7 mouse cellular contexts compared by ENCODE assay signal in the genomic region with DNA sequence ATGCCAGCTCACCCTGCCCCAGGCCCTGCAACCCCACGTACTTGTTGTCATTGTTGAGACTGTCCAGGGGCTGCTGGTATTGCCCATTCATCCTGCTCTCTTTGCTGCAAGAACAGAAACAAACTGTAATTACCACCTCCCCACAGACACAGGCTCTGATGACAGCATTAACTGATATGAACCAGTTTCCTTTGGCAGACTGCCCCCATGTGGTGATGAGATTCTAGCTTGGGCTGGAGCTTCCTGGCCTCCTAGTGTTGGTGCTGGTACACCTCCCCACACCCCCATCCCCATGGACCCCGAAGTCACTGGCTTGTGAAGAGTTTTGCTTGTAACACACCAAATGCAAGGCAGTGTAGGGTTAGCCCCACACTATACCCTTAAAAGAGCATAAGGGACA. TPM values are rescaled to one million over a fixed set of nuclear protein-coding genes. Genes with fewer than 3 reads are reported as not detected.
DNase-seq lines count a peak whose midpoint lies in the region; TF ChIP-seq lines count a peak whose summit lies in the region.

No protein-coding gene starts in this region.

- no peak overlapping the region for H3K4me3 ChIP-seq in layer of hippocampus, adult 2 months
- H3K4me3 ChIP-seq in small intestine, adult 2 months (ENCODE audit: low read depth, low read length): no peak overlapping the region
- H3K4me3 ChIP-seq in forebrain, embryonic 10.5 days: no peak overlapping the region

- H3K4me1 ChIP-seq in small intestine, adult 2 months (ENCODE audit: control insufficient read depth, insufficient read depth, insufficient read length, low read length): no peaks in the 10 kb centered on the region
- no peaks in the 10 kb centered on the region for H3K4me1 ChIP-seq in forebrain, embryonic 10.5 days

- H3K9me3 ChIP-seq in forebrain, embryonic 10.5 days: no peaks in the 10 kb centered on the region

- H3K27me3 ChIP-seq in small intestine, adult 2 months (ENCODE audit: control insufficient read depth, insufficient read depth, low read length): no peaks in the 10 kb centered on the region
- H3K27me3 ChIP-seq in forebrain, embryonic 10.5 days (ENCODE audit: poor library complexity, severe bottlenecking): no peaks in the 10 kb centered on the region

- peak; percentile 77 for TF ChIP-seq CTCF in layer of hippocampus, adult 2 months (conservative IDR thresholded peaks at IDR 0.05)
- peak; percentile 45; the same call in 1 of the 2 replicates for TF ChIP-seq CTCF in small intestine, adult 2 months (IDR thresholded peaks at IDR 0.05; ENCODE audit: extremely low read depth, insufficient read length, insufficient replicate concordance, low read depth, low read length)

- no peak overlapping the region for H3K27ac ChIP-seq in layer of hippocampus, adult 2 months
- H3K27ac ChIP-seq in small intestine, adult 2 months (ENCODE audit: insufficient read depth, low read depth, low read length): no peak overlapping the region
- no peak overlapping the region for H3K27ac ChIP-seq in forebrain, embryonic 10.5 days

- 90% methylated on average over 2 of the region's 2 CpGs for WGBS in small intestine, adult 2 months
- WGBS in forebrain, embryonic 10.5 days: 97% methylated on average over 2 of the region's 2 CpGs

- peaks cover 76% of the 10 kb centered on the region for H3K36me3 ChIP-seq in small intestine, adult 2 months (ENCODE audit: control insufficient read depth, insufficient read depth, low read length)
- H3K36me3 ChIP-seq in forebrain, embryonic 10.5 days (replicated peaks): peaks cover 99% of the 10 kb centered on the region

- intact Hi-C loops in heart, postnatal 10 days (cut with DNase I): loop anchor here (1.0 kb wide), 1 partner anchor 51 kb away; no protein-coding TSS in a partner anchor

- TF ChIP-seq POLR2A in small intestine, adult 2 months (IDR thresholded peaks at IDR 0.05; ENCODE audit: low read depth, low read length): no peak

- DNase-seq in heart, postnatal 10 days: peak; percentile 58 to 75
- no peak for DNase-seq in heart, adult 11 months
- DNase-seq in CD4-positive helper T cell, adult 2 months (ENCODE audit: low read depth, low spot score): peak; percentile 49
- peak; percentile 42 for DNase-seq in ZHBTc4 (ENCODE audit: low read depth, low spot score)
- peak; percentile 60 to 73 for DNase-seq in layer of hippocampus, adult 2 months (ENCODE audit: low spot score in 2 of 2)
- no peak for DNase-seq in forebrain, embryonic 10.5 days (ENCODE audit: extremely low spot score, low spot score)

RNA-seq across cellular contexts. Expression of gene Usp22, which starts 19.1 kb away (rescaled TPM):
- 10 to 100 TPM; 55.1 to 57.6 TPM for total RNA-seq in heart, postnatal 10 days (2021)
- 100 to 1,000 TPM; 216 to 235 TPM for total RNA-seq in layer of hippocampus, adult 2 months (2021)
- 14.5 and 25.1 TPM in 2 replicates for polyA plus RNA-seq in small intestine, adult 2 months (2012; rRNA removed)
- 177 and 178 TPM in 2 replicates for polyA plus RNA-seq in forebrain, embryonic 10.5 days (2016; fragmentation: Nextera tagmentation; extraction: Ambion mirVana)

RNA-seq across cellular contexts. Expression of gene Tnfrsf13b, which starts 29.2 kb away (rescaled TPM):
- 1 to 10 TPM in 1 of 2 experiments, under 1 TPM in 1; 0.91 to 1.0 TPM for total RNA-seq in heart, postnatal 10 days (2021)
- 1 to 10 TPM in 1 of 2 experiments, under 1 TPM in 1; 0.98 to 1.5 TPM for total RNA-seq in layer of hippocampus, adult 2 months (2021)
- 12.2 and 30.8 TPM in 2 replicates for polyA plus RNA-seq in small intestine, adult 2 months (2012; rRNA removed)
- 0.63 and 1.3 TPM in 2 replicates for polyA plus RNA-seq in forebrain, embryonic 10.5 days (2016; fragmentation: Nextera tagmentation; extraction: Ambion mirVana)

RNA-seq across cellular contexts. Expression of gene Aldh3a1, which starts 51.6 kb away (rescaled TPM):
- under 1 TPM; 0.45 to 0.89 TPM for total RNA-seq in heart, postnatal 10 days (2021)
- total RNA-seq in layer of hippocampus, adult 2 months (2021): 1 to 10 TPM in 1 of 2 experiments, under 1 TPM in 1; 0.49 to 1.3 TPM
- 0.16 and 3.7 TPM in 2 replicates for polyA plus RNA-seq in small intestine, adult 2 months (2012; rRNA removed)
- polyA plus RNA-seq in forebrain, embryonic 10.5 days (2016; fragmentation: Nextera tagmentation; extraction: Ambion mirVana): not detected in 2 replicates

Comparison
In these comparisons a context has a peak if more than half of its experiments do, and no peak if none do; other contexts are left out.
1. DNase-seq: peak in heart, postnatal 10 days (2 of 2), CD4-positive helper T cell, adult 2 months (single experiment), ZHBTc4 (single experiment) and layer of hippocampus, adult 2 months (2 of 2); none in heart, adult 11 months (single experiment) and forebrain, embryonic 10.5 days (single experiment).